Mouse (Mus musculus) spleen, adult 18-20 months (tissue): ENCODE results near the gene Xk.
"Not testable (repeated sequence)": the region's sequence is repeated elsewhere in the genome, so short reads cannot be mapped to it uniquely, and the experiment has no call there.

ENCODE experiments used
- DNase-seq, 2 experiments: peaks; one replicate each; pipeline ENCODE4 v3.0.0; 2022; ENCODE audit warnings: mixed read lengths in 2 of 2

Xk gene

DNA sequence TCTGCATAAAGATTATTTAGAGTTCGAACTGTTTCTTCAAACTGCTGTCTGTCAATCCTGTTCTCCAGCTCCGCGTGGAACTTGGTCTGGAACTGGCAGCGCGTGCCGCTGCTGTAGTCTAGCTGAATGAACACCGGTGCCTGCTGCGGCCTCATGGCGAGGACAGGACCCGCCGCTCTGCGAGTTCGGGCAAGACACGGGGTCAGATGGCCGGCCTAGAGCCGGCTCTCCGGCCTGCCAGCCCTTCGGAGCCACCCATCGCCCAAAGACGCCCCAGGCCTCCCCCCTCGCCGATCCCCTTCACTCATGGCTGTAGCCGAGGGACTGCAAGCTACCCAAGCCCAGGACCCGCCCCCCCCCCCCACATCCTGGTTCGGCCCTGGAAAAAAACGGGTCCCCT lies 55.4 kb downstream of the Xk start:
- DNase-seq: not testable (repeated sequence)

DNA sequence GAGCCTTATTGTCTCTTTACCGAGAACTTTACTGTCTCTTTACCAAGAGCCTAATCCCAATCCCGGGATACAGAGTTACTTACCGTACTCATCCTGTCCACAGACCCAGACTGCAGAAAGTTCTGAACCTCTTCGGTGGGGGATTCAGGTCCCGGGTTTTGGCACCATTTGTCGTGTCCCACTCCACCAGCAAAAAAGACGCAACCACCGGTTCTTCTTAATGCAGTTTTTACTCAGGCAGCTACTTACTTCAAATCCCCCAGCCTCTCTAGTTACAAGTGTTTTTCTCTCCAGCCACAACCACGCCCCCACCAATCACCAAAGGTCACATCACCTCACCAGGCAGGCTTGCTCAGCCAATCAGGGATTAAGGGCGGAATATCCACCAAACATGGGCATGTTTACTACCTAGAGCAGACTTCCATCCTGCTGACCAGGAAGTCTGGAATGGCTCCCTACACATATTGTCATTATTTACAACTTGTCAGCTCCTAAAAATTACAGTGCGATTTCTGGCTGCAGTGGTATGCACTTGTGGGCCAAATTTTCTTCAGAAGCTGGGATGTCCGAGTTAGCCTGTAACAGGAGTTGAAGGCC lies 59.9 kb downstream of the Xk start:
- not testable (repeated sequence) for DNase-seq

DNA sequence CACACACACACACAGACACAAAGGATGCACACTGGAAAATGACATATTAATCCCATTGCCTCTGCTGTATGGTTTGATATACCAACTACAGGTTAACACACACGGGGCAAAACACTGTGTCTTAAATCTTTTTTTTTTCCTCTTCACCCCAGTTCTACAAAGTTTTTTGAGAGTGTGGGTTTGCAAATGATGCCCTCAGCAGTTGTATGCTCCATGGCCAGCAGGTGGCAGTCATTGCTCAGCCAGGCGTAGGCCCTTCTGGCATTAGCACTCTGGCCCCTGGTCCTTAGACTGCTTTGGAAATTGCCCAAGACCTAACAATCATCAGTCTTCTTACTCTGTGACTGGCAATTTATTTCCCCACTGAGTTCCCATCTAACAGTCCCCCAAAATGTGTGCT lies 60.5 kb downstream of the Xk start:
- DNase-seq: peak; percentile 40 to 67

DNA sequence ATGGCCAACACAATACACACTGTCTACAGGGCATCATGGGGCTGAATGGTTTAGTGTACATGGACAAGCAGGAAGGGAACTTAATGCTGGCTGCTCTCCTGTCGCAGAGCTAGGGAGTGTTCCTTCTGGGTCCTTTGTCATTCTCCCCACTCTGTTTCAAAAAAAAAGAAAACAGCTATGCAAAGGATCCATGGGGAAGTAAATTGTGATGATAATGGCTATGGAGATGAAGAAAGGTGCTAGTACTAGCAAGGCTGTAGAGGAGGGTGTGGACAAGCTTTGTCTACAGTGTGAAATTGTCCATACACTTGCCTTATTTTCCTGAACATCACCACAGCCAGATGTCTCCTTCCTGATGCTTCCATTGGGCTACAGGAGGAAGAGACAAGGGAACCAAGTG lies 62.4 kb downstream of the Xk start:
- DNase-seq: not testable (repeated sequence)

DNA sequence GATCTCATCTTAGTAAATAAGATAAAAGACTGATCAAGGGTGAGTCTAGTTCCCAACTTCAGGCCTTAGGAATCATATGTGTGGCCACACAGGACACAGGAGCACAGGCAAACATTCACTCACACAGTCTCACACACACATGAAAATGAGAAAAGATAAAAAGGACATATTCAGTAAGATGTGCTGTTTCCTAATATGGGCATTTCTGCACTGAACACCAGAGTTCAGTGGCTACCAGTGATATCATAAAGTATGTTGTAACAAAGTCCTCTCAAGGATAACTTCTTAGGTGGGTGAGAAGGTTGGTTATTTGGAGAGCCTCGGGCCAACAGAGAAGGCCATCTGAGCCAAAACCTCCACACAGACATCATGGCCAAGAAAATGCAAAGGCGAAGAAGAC lies 77.8 kb downstream of the Xk start, which contains the start of gene H2al1k:
TSS of gene H2al1k (plus strand) at position 301 of the 400 bp plus-strand sequence.
- not testable (repeated sequence) for DNase-seq
